Mouse (Mus musculus): ENCODE measurements around the gene Olfr730. TPM values are rescaled to one million over a fixed set of nuclear protein-coding genes. Genes with fewer than 3 reads are reported as not detected.

The Olfr730 gene
- total RNA-seq (2023): not detected

GRCm38 (mm10) chr14:50188098-50188497 lies at the start of gene Olfr730:
Gene Olfr730, minus strand, starts transcription at chr14:50188198.

GRCm38 (mm10) chr14:50152810-50153209 lies 35.2 kb downstream of the Olfr730 start, which contains the start of gene Olfr729:
Gene Olfr729, minus strand, starts transcription at chr14:50152910.

GRCm38 (mm10) chr14:50142580-50142979 lies 45.4 kb downstream of the Olfr730 start, which contains the start of gene Olfr728:
Gene Olfr728, minus strand, starts transcription at chr14:50142680.

Other genes with a start within 250 kb of the Olfr730 start
- gene Olfr724, start 224.9 kb downstream of the Olfr730 start, total RNA-seq (2023): not detected
- gene Olfr725, start 147.8 kb downstream of the Olfr730 start, total RNA-seq (2023): not detected
- gene Olfr726, start 97.2 kb downstream of the Olfr730 start, total RNA-seq (2023): not detected
- not detected for gene Olfr727, start 65.0 kb downstream of the Olfr730 start, total RNA-seq (2023)
- gene Olfr728, start 45.5 kb downstream of the Olfr730 start, total RNA-seq (2023): not detected
- not detected for gene Olfr729, start 35.3 kb downstream of the Olfr730 start, total RNA-seq (2023)
- gene Olfr731, start 53.7 kb upstream of the Olfr730 start, total RNA-seq (2023): not detected
- not detected for gene Olfr732, start 96.0 kb upstream of the Olfr730 start, total RNA-seq (2023)
- gene Olfr733, start 113.3 kb upstream of the Olfr730 start, total RNA-seq (2023): not detected
- gene Olfr734, start 138.6 kb upstream of the Olfr730 start, total RNA-seq (2023): not detected
- gene Olfr735, start 160.7 kb upstream of the Olfr730 start, total RNA-seq (2023): not detected
- gene Tlr11, start 169.7 kb upstream of the Olfr730 start, total RNA-seq (2023): under 1 TPM in 1 of 2 experiments, not detected in 1; 0.29 TPM
- gene Olfr736, start 193.0 kb upstream of the Olfr730 start, total RNA-seq (2023): not detected
- gene Olfr738, start 219.4 kb upstream of the Olfr730 start, total RNA-seq (2023): not detected
- not detected for gene Olfr739, start 230.4 kb upstream of the Olfr730 start, total RNA-seq (2023)

Data from neutrophil, adult 59 days (primary cell).